Mouse (Mus musculus): Measurements from ENCODE around the gene Nr1i3.

DNA sequence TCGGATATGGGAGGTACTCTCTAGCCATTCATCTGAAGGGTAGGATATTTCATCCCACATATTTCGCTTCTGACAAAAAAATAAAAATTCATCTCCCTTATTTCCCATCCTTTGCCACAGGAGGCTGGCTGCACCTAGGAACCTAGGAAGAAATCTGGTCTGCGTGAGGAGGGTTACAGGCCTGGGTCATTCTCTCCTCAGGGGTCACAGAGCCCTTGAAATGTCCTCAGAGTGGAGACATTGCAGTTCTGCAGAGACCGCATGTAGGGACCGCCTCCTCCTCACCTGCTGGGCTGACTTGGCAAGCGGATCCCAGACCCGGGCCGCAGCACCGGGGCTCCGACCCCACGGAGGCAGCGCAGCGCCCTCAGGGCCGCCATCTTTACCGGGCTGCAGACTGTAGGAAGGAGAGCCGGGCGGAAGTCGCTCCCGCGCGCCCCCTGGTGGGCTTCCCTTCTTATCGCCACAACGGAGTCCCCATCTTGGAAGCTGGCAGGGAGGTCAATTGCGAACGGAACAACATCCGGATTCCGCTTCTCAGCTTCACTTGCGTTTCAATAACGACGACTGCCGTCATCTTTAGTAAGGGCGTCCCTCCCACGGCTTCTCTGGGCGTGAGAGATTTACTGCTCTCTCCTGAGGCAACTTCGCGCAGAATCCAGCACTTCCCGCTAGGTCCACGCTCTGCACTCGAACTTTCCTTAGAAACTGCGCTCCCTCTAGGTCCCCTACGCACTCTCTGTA, 33.1 kb downstream of the Nr1i3 start:
- TF ChIP-seq CTCF (IDR thresholded peaks at IDR 0.05; ENCODE audit: extremely low read depth, insufficient read depth, insufficient read length, insufficient replicate concordance) (peak; percentile 87), POLR2A (IDR thresholded peaks at IDR 0.05; ENCODE audit: low read depth, low read length) (peak; percentile 77)
